Mouse (Mus musculus): Measurements from ENCODE around the gene Vars.

DNA sequence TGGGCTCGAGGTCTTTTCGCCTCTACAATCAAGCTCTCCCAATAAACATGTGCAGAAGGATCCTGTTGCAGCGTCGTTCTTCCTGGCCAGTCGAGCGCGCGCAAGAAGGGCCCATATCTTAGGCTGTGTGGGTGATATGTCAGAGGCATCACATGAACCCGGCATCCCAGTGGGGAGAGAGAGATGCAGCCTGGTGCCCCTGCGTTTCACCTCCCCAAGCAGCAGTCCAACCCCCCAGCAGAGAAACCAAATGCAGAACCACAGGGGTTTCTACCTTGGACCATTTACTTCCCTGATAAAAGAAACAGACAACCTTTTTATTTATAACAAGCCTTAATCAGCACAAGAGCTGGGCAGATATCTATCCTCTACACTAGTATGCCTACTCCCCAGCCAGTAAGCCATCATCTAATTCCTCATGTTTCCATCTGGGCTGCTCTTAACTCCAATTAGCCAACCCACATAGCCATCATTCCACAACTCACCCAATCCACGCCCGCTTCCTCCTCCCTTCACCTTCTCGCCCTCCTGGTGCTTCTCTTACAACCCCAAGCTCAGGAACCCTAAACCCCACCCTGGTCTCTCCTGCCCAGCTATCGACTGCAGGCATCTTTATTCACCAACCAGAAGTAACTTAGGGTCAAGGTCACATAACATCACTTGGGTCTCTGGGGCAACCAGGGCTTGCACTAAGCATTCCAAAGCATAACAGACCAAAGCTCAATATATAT, 4.2 kb upstream of the Vars start:
- TF ChIP-seq CTCF (IDR thresholded peaks at IDR 0.05; ENCODE audit: extremely low read depth, insufficient read length, insufficient replicate concordance, low read depth, low read length) (no peak), POLR2A (IDR thresholded peaks at IDR 0.05; ENCODE audit: low read depth, low read length) (no peak)

Data from small intestine, adult 2 months (tissue).